ENCODE assay signal across 23 mouse cellular contexts in genomic region chr4:47333541-47333940, GRCm38 (mm10). TPM values are rescaled to one million over a fixed set of nuclear protein-coding genes. Genes with fewer than 3 reads are reported as not detected.
DNase-seq lines count a peak whose midpoint lies in the region; ATAC-seq and TF ChIP-seq lines count a peak whose summit lies in the region.
"Had no signal": no experiment of that assay in that cellular context is flagged by ENCODE, and none has a peak within 500 bp of the region (broad histone marks: within the 10 kb centered on the region; RNA-seq: fewer than 3 reads in every experiment).

No protein-coding gene starts in this region.

- 0 out of 2 replicates have a peak overlapping the region, but pooled peaks have one; percentile 12 for H3K27ac ChIP-seq in bone marrow macrophage, adult 2 months (ENCODE audit: insufficient read depth, low read depth, low read length)
- no peak overlapping the region for H3K27ac ChIP-seq in liver, postnatal 0 days (ENCODE audit: low read depth)
- H3K27ac ChIP-seq: embryonic facial prominence, embryonic 15.5 days; forebrain, embryonic 10.5 days; forebrain, embryonic 15.5 days; heart, embryonic 13.5 days; hindbrain, embryonic 12.5 days had no signal

- H3K4me3 ChIP-seq in bone marrow macrophage, adult 2 months (ENCODE audit: insufficient read depth, low read length), result no peak overlapping the region
- H3K4me3 ChIP-seq in liver, postnatal 0 days (ENCODE audit: low read depth, low read length), result no peak overlapping the region
- H3K4me3 ChIP-seq: embryonic facial prominence, embryonic 15.5 days; erythroblast, embryonic 14.5 days; forebrain, embryonic 10.5 days; forebrain, embryonic 15.5 days; heart, embryonic 13.5 days; hindbrain, embryonic 12.5 days had no signal

- TF ChIP-seq CTCF in bone marrow macrophage, adult 2 months (IDR thresholded peaks at IDR 0.05; ENCODE audit: low read depth, low read length), result no peak
- TF ChIP-seq CTCF in liver, postnatal 0 days (IDR thresholded peaks at IDR 0.05; ENCODE audit: low read depth), result no peak

- H3K9me3 ChIP-seq in liver, postnatal 0 days (ENCODE audit: low read length), result no peaks in the 10 kb centered on the region
- H3K9me3 ChIP-seq: embryonic facial prominence, embryonic 15.5 days; forebrain, embryonic 10.5 days; forebrain, embryonic 15.5 days; heart, embryonic 13.5 days; hindbrain, embryonic 12.5 days had no signal

- intact Hi-C loops in heart, postnatal 10 days (cut with DNase I), result no loop called here

- H3K36me3 ChIP-seq in liver, postnatal 0 days (replicated peaks; ENCODE audit: insufficient read depth, low read length), result no peaks in the 10 kb centered on the region
- H3K36me3 ChIP-seq: embryonic facial prominence, embryonic 15.5 days; forebrain, embryonic 10.5 days; forebrain, embryonic 15.5 days; heart, embryonic 13.5 days; hindbrain, embryonic 12.5 days had no signal

- H3K4me2 ChIP-seq in liver, postnatal 0 days (ENCODE audit: low read depth, low read length), result no peak overlapping the region
- H3K4me2 ChIP-seq: embryonic facial prominence, embryonic 15.5 days; forebrain, embryonic 15.5 days; heart, embryonic 13.5 days; hindbrain, embryonic 12.5 days had no signal

- peak; percentile 92 for ATAC-seq in megakaryocyte, adult 5-6 weeks (ENCODE audit: poor library complexity, severe bottlenecking)
- no peak for ATAC-seq in liver, postnatal 0 days
- ATAC-seq: activated CD4-positive, CD25-positive, alpha-beta regulatory T cell, adult 4 months; forebrain, embryonic 15.5 days; hindbrain, embryonic 16.5 days; Patski had no signal

- no peak overlapping the region for H3K9ac ChIP-seq in liver, postnatal 0 days (replicated peaks)
- H3K9ac ChIP-seq: embryonic facial prominence, embryonic 15.5 days; forebrain, embryonic 15.5 days; heart, embryonic 13.5 days; hindbrain, embryonic 12.5 days had no signal

- 70% methylated on average over 3 of the region's 3 CpGs for WGBS in liver, postnatal 0 days (ENCODE audit: insufficient replicate concordance)

- peaks cover 14% of the 10 kb centered on the region for H3K4me1 ChIP-seq in bone marrow macrophage, adult 2 months (ENCODE audit: control insufficient read depth, insufficient read depth, low read length)
- no peaks in the 10 kb centered on the region for H3K4me1 ChIP-seq in liver, postnatal 0 days (ENCODE audit: insufficient read depth)
- H3K4me1 ChIP-seq: embryonic facial prominence, embryonic 15.5 days; forebrain, embryonic 10.5 days; hindbrain, embryonic 12.5 days had no signal

- DNase-seq in heart, adult 11 months, result peak; percentile 86
- DNase-seq in heart, postnatal 10 days, result no peak
- DNase-seq in kidney, postnatal 14 days, result no peak
- no peak for DNase-seq in ovary, postnatal 10 days (ENCODE audit: low spot score)
- no peak for DNase-seq in liver, postnatal 0 days
- DNase-seq: adrenal gland, postnatal 14 days; cerebellum, adult 18-20 months; cerebellum, adult 9-11 months; cerebellum, postnatal 36 days; embryo, embryonic 11 days; gastrocnemius, postnatal 10 days; heart, postnatal 4 days had no signal

- H3K27me3 ChIP-seq in liver, postnatal 0 days (ENCODE audit: insufficient read depth, low read length), result no peaks in the 10 kb centered on the region
- H3K27me3 ChIP-seq: embryonic facial prominence, embryonic 15.5 days; forebrain, embryonic 15.5 days; heart, embryonic 13.5 days; hindbrain, embryonic 12.5 days; Patski had no signal

- no peak for TF ChIP-seq EP300 in liver, postnatal 0 days (IDR thresholded peaks at IDR 0.05; ENCODE audit: low read depth)

- no peak for TF ChIP-seq POLR2A in bone marrow macrophage, adult 2 months (IDR thresholded peaks at IDR 0.05; ENCODE audit: borderline replicate concordance, low read depth, low read length)

RNA-seq across cellular contexts. Expression of gene Tgfbr1, which starts 19.5 kb away (rescaled TPM):
- total RNA-seq in heart, postnatal 10 days (2021), result 10 to 100 TPM; 22.3 to 24.1 TPM
- polyA plus RNA-seq in bone marrow macrophage, adult 2 months (2012; ENCODE audit: insufficient read depth, insufficient read length, missing spikeins), result 52.0 and 52.1 TPM in 2 replicates
- 22.9 and 25.3 TPM in 2 replicates for total RNA-seq in megakaryocyte, adult 5-6 weeks (2015)
- total RNA-seq in megakaryocyte, adult 5-6 weeks (2017), result 27.8 and 32.9 TPM in 2 replicates
- 3.7 and 5.2 TPM in 2 replicates for polyA plus RNA-seq in liver, postnatal 0 days (2015; fragmentation: Nextera tagmentation; extraction: Ambion mirVana)
